In genomic region chr8:106511531-106512041, GRCm38 (mm10) we compare ENCODE assay signal across 8 mouse cellular contexts. TPM values are rescaled to one million over a fixed set of nuclear protein-coding genes. Genes with fewer than 3 reads are reported as not detected.
DNase-seq lines count a peak whose midpoint lies in the region; ATAC-seq and TF ChIP-seq lines count a peak whose summit lies in the region.

No protein-coding gene starts in this region.

- ATAC-seq in hindbrain, embryonic 13.5 days (ENCODE audit: low FRiP score) = peak; percentile 17; the same call in 1 of the 2 replicates
- no peak for ATAC-seq in liver, embryonic 13.5 days (ENCODE audit: low read depth)
- no peak for ATAC-seq in erythroid progenitor cell, adult 5-6 weeks (replicated peaks; ENCODE audit: low FRiP score, poor library complexity, severe bottlenecking)

- TF ChIP-seq POLR2A in ES-Bruce4 (IDR thresholded peaks at IDR 0.05; ENCODE audit: insufficient read depth, low read length) = no peak
- TF ChIP-seq POLR2A in small intestine, adult 2 months (IDR thresholded peaks at IDR 0.05; ENCODE audit: low read depth, low read length) = no peak

- no peak for TF ChIP-seq CTCF in ES-Bruce4 (IDR thresholded peaks at IDR 0.05; ENCODE audit: low read depth, low read length)
- no peak for TF ChIP-seq CTCF in small intestine, adult 2 months (IDR thresholded peaks at IDR 0.05; ENCODE audit: extremely low read depth, insufficient read length, insufficient replicate concordance, low read depth, low read length)

- H3K4me1 ChIP-seq in ES-Bruce4 (ENCODE audit: control insufficient read depth, insufficient read depth, low read length) = peaks cover 5% of the 10 kb centered on the region
- peaks cover 41% of the 10 kb centered on the region for H3K4me1 ChIP-seq in hindbrain, embryonic 13.5 days (replicated peaks)
- H3K4me1 ChIP-seq in liver, embryonic 13.5 days (replicated peaks) = no peaks in the 10 kb centered on the region
- H3K4me1 ChIP-seq in small intestine, adult 2 months (ENCODE audit: control insufficient read depth, insufficient read depth, insufficient read length, low read length) = peaks cover 9% of the 10 kb centered on the region; the same call in 1 of the 2 replicates

- TF ChIP-seq EP300 in ES-Bruce4 (IDR thresholded peaks at IDR 0.05; ENCODE audit: insufficient read depth, low read depth, low read length) = no peak

- H3K4me3 ChIP-seq in ES-Bruce4 (ENCODE audit: low read depth, low read length) = peak overlapping the region; percentile 85
- H3K4me3 ChIP-seq in hindbrain, embryonic 13.5 days = peak overlapping the region; percentile 35
- H3K4me3 ChIP-seq in liver, embryonic 13.5 days (replicated peaks) = peak overlapping the region; percentile 41
- H3K4me3 ChIP-seq in small intestine, adult 2 months (ENCODE audit: low read depth, low read length) = peak overlapping the region; percentile 46

- peak; percentile 74 for DNase-seq in embryo, embryonic 11 days
- DNase-seq in liver, embryonic 13.5 days = no peak
- no peak for DNase-seq in gastrocnemius, postnatal 25 days
- no peak for DNase-seq in spleen, adult 12 weeks (ENCODE audit: low spot score)

- H3K27ac ChIP-seq in ES-Bruce4 (ENCODE audit: insufficient read depth, low read length) = no peak overlapping the region
- peak overlapping the region; percentile 15; the same call in 1 of the 2 replicates for H3K27ac ChIP-seq in hindbrain, embryonic 13.5 days
- peak overlapping the region; percentile 18; the same call in 1 of the 2 replicates for H3K27ac ChIP-seq in liver, embryonic 13.5 days
- no peak overlapping the region for H3K27ac ChIP-seq in small intestine, adult 2 months (ENCODE audit: insufficient read depth, low read depth, low read length)

- H3K9ac ChIP-seq in ES-Bruce4 (ENCODE audit: low read depth, poor library complexity, severe bottlenecking) = peak overlapping the region; percentile 67
- peak overlapping the region; percentile 46; the same call in 1 of the 2 replicates for H3K9ac ChIP-seq in hindbrain, embryonic 13.5 days
- peak overlapping the region; percentile 43; the same call in 1 of the 2 replicates for H3K9ac ChIP-seq in liver, embryonic 13.5 days

- H3K9me3 ChIP-seq in ES-Bruce4 (replicated peaks; ENCODE audit: control insufficient read depth, insufficient read depth, low read length, poor library complexity, severe bottlenecking) = no peaks in the 10 kb centered on the region
- no peaks in the 10 kb centered on the region for H3K9me3 ChIP-seq in hindbrain, embryonic 13.5 days
- no peaks in the 10 kb centered on the region for H3K9me3 ChIP-seq in liver, embryonic 13.5 days (replicated peaks)

- under 1% methylated on average over 29 of the region's 30 CpGs for WGBS in hindbrain, embryonic 13.5 days
- WGBS in liver, embryonic 13.5 days (ENCODE audit: insufficient replicate concordance) = 3% methylated on average over 30 of the region's 30 CpGs
- 4% methylated on average over 30 of the region's 30 CpGs for WGBS in small intestine, adult 2 months

- H3K4me2 ChIP-seq in hindbrain, embryonic 13.5 days = peak overlapping the region; percentile 55
- H3K4me2 ChIP-seq in liver, embryonic 13.5 days = peak overlapping the region; percentile 50

- H3K27me3 ChIP-seq in ES-Bruce4 (ENCODE audit: control insufficient read depth, insufficient read depth, low read length, poor library complexity, severe bottlenecking) = peaks cover 4% of the 10 kb centered on the region
- H3K27me3 ChIP-seq in hindbrain, embryonic 13.5 days = peaks cover 81% of the 10 kb centered on the region
- peaks cover 78% of the 10 kb centered on the region for H3K27me3 ChIP-seq in liver, embryonic 13.5 days
- H3K27me3 ChIP-seq in small intestine, adult 2 months (ENCODE audit: control insufficient read depth, insufficient read depth, low read length) = peaks cover 30% of the 10 kb centered on the region

- peaks cover 8% of the 10 kb centered on the region for H3K36me3 ChIP-seq in ES-Bruce4 (ENCODE audit: control insufficient read depth, insufficient read depth, low read length, poor library complexity, severe bottlenecking)
- H3K36me3 ChIP-seq in hindbrain, embryonic 13.5 days = no peaks in the 10 kb centered on the region
- H3K36me3 ChIP-seq in liver, embryonic 13.5 days = no peaks in the 10 kb centered on the region
- no peaks in the 10 kb centered on the region for H3K36me3 ChIP-seq in small intestine, adult 2 months (ENCODE audit: control insufficient read depth, insufficient read depth, low read length)

RNA-seq across cellular contexts. Expression of gene Cdh3, which starts 0.9 kb away (rescaled TPM):
- polyA plus RNA-seq in ES-Bruce4 (2011; ENCODE audit: insufficient read depth, insufficient read length, low read depth, missing spikeins) = 33.3 and 40.9 TPM in 2 replicates
- 2.3 and 2.7 TPM in 2 replicates for polyA plus RNA-seq in hindbrain, embryonic 13.5 days (2015; fragmentation: Nextera tagmentation; extraction: Ambion mirVana)
- polyA plus RNA-seq in liver, embryonic 13.5 days (2015; fragmentation: Nextera tagmentation; extraction: Ambion mirVana) = 2.5 and 2.8 TPM in 2 replicates
- polyA plus RNA-seq in small intestine, adult 2 months (2012; rRNA removed) = 0.34 and 0.42 TPM in 2 replicates
- total RNA-seq in erythroid progenitor cell, adult 5-6 weeks (2015; ENCODE audit: low replicate concordance) = not detected in 2 replicates
- total RNA-seq in erythroid progenitor cell, adult 5-6 weeks (2017; ENCODE audit: low replicate concordance) = not detected in 2 replicates
- under 1 TPM in 1 of 2 experiments, not detected in 1; 0.05 TPM for total RNA-seq in gastrocnemius, postnatal 25 days (2021)

RNA-seq across cellular contexts. Expression of gene 6030452D12Rik, which starts 11.3 kb away (rescaled TPM):
- not detected in 2 replicates for polyA plus RNA-seq in ES-Bruce4 (2011; ENCODE audit: insufficient read depth, insufficient read length, low read depth, missing spikeins)
- polyA plus RNA-seq in hindbrain, embryonic 13.5 days (2015; fragmentation: Nextera tagmentation; extraction: Ambion mirVana) = not detected in 2 replicates
- not detected in 2 replicates for polyA plus RNA-seq in liver, embryonic 13.5 days (2015; fragmentation: Nextera tagmentation; extraction: Ambion mirVana)
- polyA plus RNA-seq in small intestine, adult 2 months (2012; rRNA removed) = not detected in 2 replicates
- not detected in 2 replicates for total RNA-seq in erythroid progenitor cell, adult 5-6 weeks (2015; ENCODE audit: low replicate concordance)
- not detected in 2 replicates for total RNA-seq in erythroid progenitor cell, adult 5-6 weeks (2017; ENCODE audit: low replicate concordance)
- not detected for total RNA-seq in gastrocnemius, postnatal 25 days (2021)

Comparison
In these comparisons a context has a peak if more than half of its experiments do, and no peak if none do; other contexts are left out.
1. H3K27ac ChIP-seq: peak in hindbrain, embryonic 13.5 days (single experiment) and liver, embryonic 13.5 days (single experiment); none in ES-Bruce4 (single experiment) and small intestine, adult 2 months (single experiment).
2. H3K4me3 ChIP-seq: peak in every context shown above with its lines; median percentile 85 in ES-Bruce4; 46 in small intestine, adult 2 months; 41 in liver, embryonic 13.5 days; 35 in hindbrain, embryonic 13.5 days.
3. Peak in every context shown above with its lines, with median percentiles within 50 percentile points of each other: H3K9ac ChIP-seq.